Mouse (Mus musculus): ENCODE measurements around the gene Prim1.

Gene Prim1
- long read RNA-seq, experiment 1, partial matches to known transcripts: 0 of 3 reads
- long read RNA-seq, experiment 1, other reads (novel, unspliced or antisense): 0 of 3 reads
- long read RNA-seq, experiment 2, partial matches to known transcripts: 0 of 1 reads
- long read RNA-seq, experiment 2, other reads (novel, unspliced or antisense): 0 of 1 reads

DNA sequence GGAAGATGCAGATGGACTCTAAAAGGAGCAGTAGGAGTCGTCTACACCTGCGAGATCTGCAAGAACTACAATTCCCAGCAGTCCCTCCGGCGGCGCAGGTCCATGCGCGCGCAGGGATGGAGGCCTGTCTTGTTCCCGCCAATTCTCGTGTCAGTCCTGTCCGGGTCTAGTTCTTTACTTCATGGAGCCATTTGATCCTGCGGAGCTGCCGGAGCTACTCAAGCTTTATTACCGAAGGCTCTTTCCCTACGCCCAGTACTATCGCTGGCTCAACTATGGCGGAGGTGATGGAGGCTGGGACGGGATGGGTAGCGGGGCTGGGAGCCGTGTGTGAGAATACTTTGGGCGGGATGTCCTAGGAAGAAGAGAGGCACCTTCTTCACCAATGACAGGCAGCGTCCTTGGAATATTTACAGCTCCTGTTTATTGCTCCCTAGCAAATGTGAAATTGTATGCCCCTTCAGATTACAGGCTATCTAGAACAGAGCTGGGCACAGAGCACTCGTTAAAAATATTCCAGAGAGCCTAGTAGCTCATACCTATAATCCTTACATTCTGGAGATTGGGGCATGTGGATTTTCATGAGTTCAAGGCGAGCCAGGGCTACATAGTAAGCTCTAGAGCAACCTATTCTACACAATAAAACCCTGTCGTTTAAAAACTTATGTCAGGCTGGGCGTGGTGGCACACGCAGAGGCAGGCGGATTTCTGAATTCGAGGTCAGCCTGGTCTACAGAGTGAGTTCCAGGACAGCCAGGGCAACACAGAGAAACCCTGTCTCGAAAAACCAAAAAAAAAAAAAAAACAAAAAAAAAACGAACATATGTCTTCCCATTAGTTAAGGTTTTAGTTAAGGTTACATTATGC is at the start of gene Prim1:
Gene Prim1, plus strand, starts transcription at position 101 of the 867 bp plus-strand sequence.
- intact Hi-C loops (cut with DNase I): no loop called here

GRCm38 (mm10) chr10:127966506-127966905 is 48.5 kb upstream of the Prim1 start:
- intact Hi-C loops (cut with DNase I): no loop called here

- intact Hi-C loops (cut with DNase I): no loop called here
Observed at GRCm38 (mm10) chr10:127969820-127970219, 45.1 kb upstream of the Prim1 start.

GRCm38 (mm10) chr10:127970359-127970831 is 44.6 kb upstream of the Prim1 start:
- intact Hi-C loops (cut with DNase I): no loop called here

DNA sequence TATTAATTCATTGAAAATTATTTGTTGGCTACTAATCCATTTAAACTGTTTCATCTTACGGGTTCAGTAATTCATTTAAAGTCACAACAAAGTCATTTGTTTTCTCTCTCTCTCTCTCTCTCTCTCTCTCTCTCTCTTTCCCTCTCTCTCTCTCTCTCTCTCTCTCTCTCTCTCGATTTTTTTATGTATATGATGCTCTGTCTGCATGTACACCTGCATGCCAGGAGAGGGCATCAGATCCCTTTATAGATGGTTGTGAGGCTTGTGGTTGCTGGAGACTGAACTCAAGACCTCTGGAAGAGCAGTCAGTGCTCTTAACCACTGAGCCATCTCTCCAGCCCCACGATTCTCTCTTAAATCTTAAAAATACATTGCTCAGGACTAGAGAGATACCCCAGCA is 43.8 kb upstream of the Prim1 start:
- intact Hi-C loops (cut with DNase I): no loop called here

- intact Hi-C loops (cut with DNase I): no loop called here
Observed at GRCm38 (mm10) chr10:127974062-127974461, 40.9 kb upstream of the Prim1 start.

- intact Hi-C loops (cut with DNase I): no loop called here
Observed at GRCm38 (mm10) chr10:127975503-127975902, 39.5 kb upstream of the Prim1 start.

- intact Hi-C loops (cut with DNase I): no loop called here
Observed at GRCm38 (mm10) chr10:127984650-127985049, 30.3 kb upstream of the Prim1 start.

- intact Hi-C loops (cut with DNase I): no loop called here
Observed at GRCm38 (mm10) chr10:127985601-127986000, 29.4 kb upstream of the Prim1 start.

- intact Hi-C loops (cut with DNase I): no loop called here
Observed at GRCm38 (mm10) chr10:127996690-127997089, 18.3 kb upstream of the Prim1 start.

DNA sequence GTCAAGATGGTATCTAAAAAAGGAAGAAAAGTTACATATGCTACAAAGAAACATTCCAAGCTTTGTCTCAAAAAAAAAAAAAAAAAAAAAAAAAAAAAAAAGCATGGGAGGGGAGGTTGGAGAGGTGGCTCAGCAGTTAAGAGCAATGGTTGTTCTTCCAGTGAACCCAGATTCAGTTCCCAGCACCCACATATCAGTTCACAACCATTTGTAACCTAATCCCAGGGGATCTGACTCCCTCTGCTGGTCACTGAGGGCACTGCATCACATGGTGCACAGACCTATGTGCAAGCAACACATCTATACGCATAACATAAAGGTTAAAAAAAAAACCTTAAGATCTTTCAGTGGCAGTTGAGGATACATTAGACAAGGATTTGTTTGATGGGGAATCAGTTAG is 16.7 kb upstream of the Prim1 start:
- intact Hi-C loops (cut with DNase I): no loop called here

- intact Hi-C loops (cut with DNase I): no loop called here
Observed at GRCm38 (mm10) chr10:128003281-128003801, 11.6 kb upstream of the Prim1 start.

DNA sequence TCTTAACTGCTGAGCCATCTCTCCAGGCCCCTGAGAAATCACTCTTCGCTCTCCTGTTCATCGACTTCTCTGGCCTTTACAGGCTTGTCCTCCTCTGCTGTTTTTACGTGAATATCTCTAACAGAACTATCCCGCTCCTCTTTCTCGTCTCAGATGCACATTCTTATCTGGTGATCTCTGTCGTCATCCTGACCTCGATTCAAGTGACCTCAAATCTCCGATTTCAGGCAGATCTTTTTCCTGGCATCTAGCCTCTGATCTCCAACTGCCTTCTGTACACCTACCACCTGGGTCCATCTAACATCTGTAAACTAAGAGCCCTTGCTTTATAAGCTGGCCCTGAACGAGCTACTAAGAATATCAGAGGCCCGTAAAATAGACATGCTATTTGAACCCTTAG is 10.1 kb upstream of the Prim1 start:
- intact Hi-C loops (cut with DNase I): no loop called here

DNA sequence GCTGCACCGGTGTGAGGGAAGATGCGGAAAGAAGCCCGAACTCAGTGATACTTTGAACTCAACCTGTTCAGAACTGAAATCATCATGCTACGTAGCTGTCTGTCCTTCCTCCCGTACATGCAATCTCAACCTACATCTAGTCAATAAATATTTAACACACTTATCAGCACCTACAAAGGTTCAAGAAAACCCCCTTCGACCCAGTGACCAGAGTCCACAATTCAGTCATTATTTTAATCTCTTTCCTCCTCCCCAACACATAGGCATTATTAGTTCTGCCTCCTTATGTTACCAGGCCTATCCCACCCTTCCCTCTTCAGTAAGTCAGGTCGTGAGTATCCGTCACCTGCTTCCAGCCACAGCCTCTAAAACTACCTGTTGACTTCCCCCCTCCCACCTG is 9.5 kb upstream of the Prim1 start:
- intact Hi-C loops (cut with DNase I): no loop called here

GRCm38 (mm10) chr10:128007446-128007845 is 7.5 kb upstream of the Prim1 start, which contains the start of gene Hsd17b6:
Hsd17b6 (minus strand) TSS chr10:128007611.
- intact Hi-C loops (cut with DNase I): no loop called here

- intact Hi-C loops (cut with DNase I): loop anchor here (2.0 kb wide), 1 partner anchor 52 kb away; no protein-coding TSS in a partner anchor
Observed at GRCm38 (mm10) chr10:128008207-128008889, 6.6 kb upstream of the Prim1 start.

- intact Hi-C loops (cut with DNase I): loop anchor here (2.0 to 5.0 kb wide), 2 partner anchors 53 to 317 kb away; no protein-coding TSS in a partner anchor
Observed at GRCm38 (mm10) chr10:128009735-128010134, 5.2 kb upstream of the Prim1 start.

GRCm38 (mm10) chr10:128022196-128022595 is 7.2 kb downstream of the Prim1 start:
- intact Hi-C loops (cut with DNase I): no loop called here

- intact Hi-C loops (cut with DNase I): no loop called here
Observed at GRCm38 (mm10) chr10:128023496-128023895, 8.5 kb downstream of the Prim1 start.

- intact Hi-C loops (cut with DNase I): no loop called here
Observed at GRCm38 (mm10) chr10:128029931-128030330, 15.0 kb downstream of the Prim1 start.

DNA sequence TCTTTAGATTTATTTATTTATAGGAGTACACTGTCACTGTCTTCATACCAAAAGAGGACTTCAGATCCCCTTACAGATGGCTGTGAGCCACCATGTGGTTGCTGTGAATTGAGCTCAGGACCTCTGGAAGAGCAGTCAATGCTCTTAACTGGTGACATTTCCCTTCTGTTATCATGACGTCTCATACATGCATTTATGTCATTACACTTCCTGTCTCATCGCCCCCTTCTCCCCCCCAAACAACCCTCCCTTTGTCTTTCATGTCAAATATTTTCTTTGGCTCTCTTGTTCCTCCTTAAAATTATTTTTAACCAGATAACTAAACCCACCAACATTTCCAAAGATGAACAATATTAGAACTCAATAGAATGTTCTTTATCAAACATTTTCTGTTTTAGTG is 15.9 kb downstream of the Prim1 start:
- intact Hi-C loops (cut with DNase I): no loop called here
